Mouse (Mus musculus) CD4-positive naive resting alpha-beta T cell, adult 76 days (primary cell): ENCODE measurements around the gene Hps5. TPM values are rescaled to one million over a fixed set of nuclear protein-coding genes. Genes with fewer than 3 reads are reported as not detected.

ENCODE experiments used
- total RNA-seq: library from RNA; stranded (reverse); gene quantifications from one replicate; pipeline ENCODE4 v1.2.4, GENCODE M21; 2023

The Hps5 gene
- total RNA-seq = 41.2 TPM

DNA sequence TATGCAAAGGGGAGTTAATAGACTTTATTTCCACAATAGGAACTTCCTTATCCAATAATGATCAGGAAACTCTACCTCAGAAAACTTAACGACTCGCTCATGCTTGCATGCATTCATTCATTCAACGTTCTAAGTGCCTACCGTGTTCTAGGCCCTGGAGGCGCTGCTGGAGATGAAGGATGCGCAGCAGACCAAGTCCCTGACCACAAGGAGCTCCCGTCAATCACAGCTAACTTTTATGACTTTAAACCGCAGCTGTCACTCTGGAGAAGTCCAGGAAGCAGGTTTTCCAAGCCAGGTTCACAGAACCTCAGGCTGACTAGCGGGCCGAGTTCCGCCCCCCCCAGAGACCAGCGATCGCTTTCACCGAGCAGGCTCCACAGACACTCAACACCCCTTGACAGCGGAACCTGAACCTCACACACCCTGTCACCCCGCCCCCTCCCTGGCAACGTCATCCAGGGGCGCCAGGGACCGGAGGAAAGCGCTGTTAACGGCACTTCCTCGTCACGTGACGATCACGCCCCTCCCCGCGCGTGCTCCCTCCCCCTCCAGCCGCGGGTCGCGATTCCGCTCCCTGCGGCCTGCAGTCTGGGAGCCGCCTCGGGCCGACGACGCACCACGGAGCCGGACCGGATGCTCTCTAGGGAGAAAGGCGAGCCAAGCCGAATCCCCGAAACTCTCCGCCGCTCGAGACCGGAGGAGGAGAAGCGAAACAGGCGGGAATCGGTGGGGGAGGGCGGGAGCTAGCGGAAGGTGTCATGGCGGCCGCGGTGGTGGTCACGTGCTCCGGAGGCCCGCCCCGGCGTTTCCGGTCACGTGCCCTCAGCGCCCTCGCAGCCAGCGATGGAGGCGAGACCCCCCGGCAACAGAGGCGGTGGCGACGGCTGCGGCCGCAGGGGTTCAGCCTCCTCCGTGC, at the start of gene Hps5, which contains the start of gene Gtf2h1:
Gene Hps5, minus strand, starts transcription at position 778 of the 919 bp plus-strand sequence.
Gene Gtf2h1, plus strand, starts transcription at position 817 of the 919 bp plus-strand sequence.

DNA sequence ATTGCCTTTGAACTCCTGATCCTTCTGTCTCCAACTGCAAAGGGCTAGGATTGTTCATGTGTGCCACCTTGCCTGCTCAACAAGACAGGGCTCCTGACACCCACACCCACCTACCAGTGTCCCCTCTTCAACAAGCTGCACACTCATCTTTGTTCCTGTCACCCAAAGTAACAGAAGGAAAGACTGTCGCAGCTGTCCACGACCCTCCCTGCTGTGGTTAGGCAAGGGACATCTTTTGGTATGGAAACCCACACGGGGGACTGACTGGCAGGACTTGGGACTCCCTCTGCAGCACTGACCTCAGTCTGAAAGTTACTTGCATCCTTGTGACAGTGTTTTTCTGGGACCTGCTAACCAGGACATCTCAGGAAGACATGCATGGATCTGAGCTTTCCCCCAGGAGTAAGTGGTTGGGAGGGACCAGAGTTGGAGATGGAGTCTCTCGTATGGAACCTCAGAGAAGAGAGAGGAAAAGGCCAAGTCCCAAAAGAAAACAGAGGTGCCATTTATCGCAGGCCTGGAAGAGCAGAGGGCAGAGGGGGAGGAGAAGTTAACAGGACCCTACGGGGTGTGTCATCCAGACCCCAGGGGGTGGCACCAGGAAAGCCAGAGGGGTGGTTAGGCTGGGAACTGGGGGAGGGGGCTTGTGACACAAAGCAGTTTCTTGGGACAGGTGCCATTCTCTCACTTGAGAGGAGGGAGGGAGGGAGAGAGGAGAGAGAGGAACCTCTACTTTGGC, 45.1 kb upstream of the Hps5 start, which contains the start of gene Ldha:
Gene Ldha, plus strand, starts transcription at position 689 of the 739 bp plus-strand sequence.

DNA sequence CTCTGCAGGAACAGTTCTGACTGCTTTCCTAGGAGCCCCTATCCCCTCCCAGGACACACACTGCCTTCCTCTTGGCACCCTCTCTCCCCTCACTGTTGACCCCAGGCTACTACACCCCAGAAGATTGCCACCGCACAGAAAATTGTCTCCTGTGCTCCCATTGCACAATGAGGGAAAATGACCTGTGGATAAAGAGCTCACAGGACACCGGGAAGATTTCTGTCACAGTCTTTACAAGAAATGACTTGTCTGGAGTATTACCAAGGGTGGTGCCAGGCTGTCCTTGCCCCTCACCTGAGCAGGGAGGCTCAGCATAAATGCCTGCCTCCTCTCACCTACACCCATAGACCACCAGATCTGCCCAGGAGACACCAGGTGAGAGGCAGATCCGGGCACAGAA, 44.4 kb downstream of the Hps5 start, which contains the start of gene Saa2:
Gene Saa2, plus strand, starts transcription at position 301 of the 400 bp plus-strand sequence.

DNA sequence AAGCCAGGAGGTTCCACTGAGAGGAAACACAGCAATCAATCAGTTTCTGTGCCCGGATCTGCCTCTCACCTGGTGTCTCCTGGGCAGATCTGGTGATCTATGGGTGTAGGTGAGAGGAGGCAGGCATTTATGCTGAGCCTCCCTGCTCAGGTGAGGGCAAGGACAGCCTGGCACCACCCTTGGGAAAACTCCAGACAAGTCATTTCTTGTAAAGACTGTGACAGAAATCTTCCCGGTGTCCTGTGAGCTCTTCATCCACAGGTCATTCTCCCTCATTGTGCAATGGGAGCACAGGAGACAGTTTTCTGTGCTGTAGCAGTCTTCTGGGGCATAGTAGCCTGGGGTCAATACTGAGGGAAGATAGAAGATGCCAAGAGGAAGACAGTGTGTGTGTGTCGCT, 53.0 kb downstream of the Hps5 start, which contains the start of gene Saa1:
Gene Saa1, minus strand, starts transcription at position 101 of the 400 bp plus-strand sequence.

DNA sequence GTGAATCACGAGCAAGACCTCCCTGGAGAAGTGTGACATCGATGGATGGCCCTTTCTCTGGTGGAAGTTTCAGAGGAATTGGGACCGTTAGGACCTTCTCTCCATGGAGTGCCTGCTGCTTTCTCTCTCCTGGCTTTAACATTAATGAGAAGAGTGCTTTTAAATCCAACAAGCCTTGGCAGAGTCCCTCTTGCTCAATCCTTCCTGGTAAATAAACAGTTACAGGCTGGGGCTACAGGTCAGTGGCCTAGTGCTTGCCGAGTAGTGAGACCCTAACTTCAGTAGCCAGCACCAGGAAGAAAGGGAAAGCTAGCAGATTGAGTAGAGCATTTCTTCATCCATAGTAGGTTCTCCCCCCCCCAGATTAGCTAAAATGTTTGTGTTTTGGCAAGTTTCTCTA, 63.4 kb downstream of the Hps5 start, which contains the start of gene Saa4:
Gene Saa4, minus strand, starts transcription at position 146 of the 400 bp plus-strand sequence.

DNA sequence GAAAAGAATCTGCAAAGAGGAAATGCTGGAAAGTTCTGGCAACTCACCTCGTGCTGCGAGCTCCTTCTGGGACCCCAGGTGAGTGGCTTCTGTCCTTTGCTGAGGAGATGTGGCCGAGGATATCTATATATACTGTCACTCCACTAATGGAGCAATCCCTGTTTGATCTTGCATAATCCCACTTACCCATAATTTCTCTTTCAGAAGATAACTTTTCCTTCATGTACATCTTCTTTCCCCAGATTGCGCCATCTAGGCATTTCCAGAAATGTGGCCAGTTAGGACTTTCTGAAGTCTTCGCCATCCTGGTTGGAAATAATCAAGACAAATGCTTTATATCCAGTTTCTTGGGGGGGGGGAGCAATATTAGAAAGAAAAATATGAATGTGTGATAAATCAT, 80.3 kb downstream of the Hps5 start, which contains the start of gene Saa3:
Gene Saa3, minus strand, starts transcription at position 101 of the 400 bp plus-strand sequence.

Other genes starting within 250 kb of the Hps5 start
- 22.1 TPM for gene Sergef, start 156.3 kb downstream of the Hps5 start, total RNA-seq
- gene Tph1, start 123.5 kb downstream of the Hps5 start, total RNA-seq = not detected
- gene Saal1, start 85.4 kb downstream of the Hps5 start, total RNA-seq = 12.7 TPM
- not detected for gene Saa3, start 80.4 kb downstream of the Hps5 start, total RNA-seq
- gene Saa4, start 63.5 kb downstream of the Hps5 start, total RNA-seq = not detected
- gene Saa1, start 53.1 kb downstream of the Hps5 start, total RNA-seq = not detected
- gene Saa2, start 44.3 kb downstream of the Hps5 start, total RNA-seq = not detected
- gene Gtf2h1, start within 50 bp of the Hps5 start, total RNA-seq = 61.1 TPM
- gene Ldha, start 45.4 kb upstream of the Hps5 start, total RNA-seq = 259 TPM
- not detected for gene Ldhc, start 65.1 kb upstream of the Hps5 start, total RNA-seq
- 67.9 TPM for gene Tsg101, start 123.9 kb upstream of the Hps5 start, total RNA-seq
- 7.9 TPM for gene Uevld, start 162.5 kb upstream of the Hps5 start, total RNA-seq
- gene Gm9999, start 187.5 kb upstream of the Hps5 start, total RNA-seq = not detected
- gene Spty2d1, start 212.3 kb upstream of the Hps5 start, total RNA-seq = 74.3 TPM